Mouse (Mus musculus): ENCODE measurements around the gene Nrip1. TPM values are rescaled to one million over a fixed set of nuclear protein-coding genes. Genes with fewer than 3 reads are reported as not detected.

The Nrip1 gene
- polyA plus RNA-seq, 1 experiment from 2014 or later = 17.4 TPM

DNA sequence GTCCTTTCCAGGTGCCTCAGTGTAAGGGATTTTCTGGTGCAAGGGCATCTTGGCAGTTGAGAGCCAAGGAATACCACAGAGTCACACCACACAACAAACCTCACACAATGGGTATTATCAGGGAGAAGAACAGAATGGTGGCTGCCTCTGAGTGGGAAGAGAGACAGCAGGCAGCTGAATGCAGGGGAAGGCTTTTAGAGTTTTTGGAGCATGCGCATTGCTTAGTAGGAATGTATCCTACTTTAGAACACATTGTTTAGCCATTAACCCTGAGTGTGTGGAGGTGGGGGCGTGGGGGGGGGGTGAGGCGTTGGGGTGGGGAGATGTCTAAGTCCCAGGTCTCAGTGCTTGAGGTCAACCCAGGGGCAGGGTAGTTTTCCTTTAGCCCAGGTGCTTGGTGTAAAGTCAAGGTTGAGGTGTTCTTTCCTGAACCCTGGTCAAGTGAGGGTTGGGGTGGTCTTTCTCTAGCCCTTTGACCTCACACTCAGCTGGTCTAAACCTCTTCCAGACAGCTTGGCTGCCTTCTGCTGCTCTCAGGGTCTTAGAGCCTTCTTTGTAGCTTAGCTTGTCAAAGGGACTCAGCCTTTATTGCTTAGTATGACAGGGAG, 28.8 kb downstream of the Nrip1 start:
- no peak overlapping the region for H3K9ac ChIP-seq (ENCODE audit: low read depth, low read length)
- H3K27ac ChIP-seq (ENCODE audit: low read length) = no peak overlapping the region
- peaks cover 45% of the 10 kb centered on the region for H3K4me1 ChIP-seq (ENCODE audit: control insufficient read depth, low read depth, low read length)
- no peak overlapping the region for H3K4me3 ChIP-seq (ENCODE audit: low read depth, low read length)
- H3K9me3 ChIP-seq (replicated peaks; ENCODE audit: control insufficient read depth, low read length) = no peaks in the 10 kb centered on the region
- WGBS (ENCODE audit: insufficient replicate concordance) = 89% methylated on average over 3 of the region's 3 CpGs
- H3K27me3 ChIP-seq (ENCODE audit: control insufficient read depth, insufficient read depth, low read depth, low read length) = no peaks in the 10 kb centered on the region
- ATAC-seq (ENCODE audit: low read depth) = no peak
- peaks cover 24% of the 10 kb centered on the region for H3K36me3 ChIP-seq (ENCODE audit: control insufficient read depth, insufficient read depth)
- H3K4me2 ChIP-seq (ENCODE audit: low read depth, low read length) = no peak overlapping the region

- Histone ChIP-seq H3K9ac (ENCODE audit: low read depth, low read length) (no peak overlapping the region), H3K27ac (ENCODE audit: low read length) (no peak overlapping the region), H3K27me3 (ENCODE audit: control insufficient read depth, insufficient read depth, low read depth, low read length) (no peaks in the 10 kb centered on the region), H3K4me1 (ENCODE audit: control insufficient read depth, low read depth, low read length) (peaks cover 50% of the 10 kb centered on the region), H3K4me3 (ENCODE audit: low read depth, low read length) (no peak overlapping the region), H3K4me2 (ENCODE audit: low read depth, low read length) (no peak overlapping the region), H3K36me3 (ENCODE audit: control insufficient read depth, insufficient read depth) (peaks cover 18% of the 10 kb centered on the region), H3K9me3 (replicated peaks; ENCODE audit: control insufficient read depth, low read length) (no peaks in the 10 kb centered on the region)
- peak; percentile 49; the same call in 1 of the 2 replicates for ATAC-seq (ENCODE audit: low read depth)
- WGBS (ENCODE audit: insufficient replicate concordance) = 84% methylated on average over 2 of the region's 2 CpGs
Observed at GRCm38 (mm10) chr16:76344030-76344429, 29.6 kb downstream of the Nrip1 start.

GRCm38 (mm10) chr16:76341636-76342035, 32.0 kb downstream of the Nrip1 start:
- no peaks in the 10 kb centered on the region for H3K9me3 ChIP-seq (replicated peaks; ENCODE audit: control insufficient read depth, low read length)
- H3K9ac ChIP-seq (ENCODE audit: low read depth, low read length) = no peak overlapping the region
- H3K36me3 ChIP-seq (ENCODE audit: control insufficient read depth, insufficient read depth) = peaks cover 11% of the 10 kb centered on the region
- no peak overlapping the region for H3K4me3 ChIP-seq (ENCODE audit: low read depth, low read length)
- WGBS (ENCODE audit: insufficient replicate concordance) = 23% methylated on average over 8 of the region's 8 CpGs
- peak; percentile 74 for ATAC-seq (ENCODE audit: low read depth)
- H3K4me2 ChIP-seq (ENCODE audit: low read depth, low read length) = peak overlapping the region; percentile 13; the same call in 1 of the 2 replicates
- H3K27ac ChIP-seq (ENCODE audit: low read length) = peak overlapping the region; percentile 76
- H3K4me1 ChIP-seq (ENCODE audit: control insufficient read depth, low read depth, low read length) = peaks cover 44% of the 10 kb centered on the region
- H3K27me3 ChIP-seq (ENCODE audit: control insufficient read depth, insufficient read depth, low read depth, low read length) = no peaks in the 10 kb centered on the region

GRCm38 (mm10) chr16:76339256-76339655, 34.4 kb downstream of the Nrip1 start:
- H3K27ac ChIP-seq (ENCODE audit: low read length) = no peak overlapping the region
- peaks cover 8% of the 10 kb centered on the region for H3K36me3 ChIP-seq (ENCODE audit: control insufficient read depth, insufficient read depth)
- no peaks in the 10 kb centered on the region for H3K27me3 ChIP-seq (ENCODE audit: control insufficient read depth, insufficient read depth, low read depth, low read length)
- no peak overlapping the region for H3K9ac ChIP-seq (ENCODE audit: low read depth, low read length)
- no peaks in the 10 kb centered on the region for H3K9me3 ChIP-seq (replicated peaks; ENCODE audit: control insufficient read depth, low read length)
- 61% methylated on average over 10 of the region's 10 CpGs for WGBS (ENCODE audit: insufficient replicate concordance)
- H3K4me1 ChIP-seq (ENCODE audit: control insufficient read depth, low read depth, low read length) = peaks cover 48% of the 10 kb centered on the region
- no peak overlapping the region for H3K4me2 ChIP-seq (ENCODE audit: low read depth, low read length)
- no peak for ATAC-seq (ENCODE audit: low read depth)
- no peak overlapping the region for H3K4me3 ChIP-seq (ENCODE audit: low read depth, low read length)

- H3K9me3 ChIP-seq (replicated peaks; ENCODE audit: control insufficient read depth, low read length) = no peaks in the 10 kb centered on the region
- ATAC-seq (ENCODE audit: low read depth) = no peak
- no peak overlapping the region for H3K9ac ChIP-seq (ENCODE audit: low read depth, low read length)
- H3K27ac ChIP-seq (ENCODE audit: low read length) = no peak overlapping the region
- no peak overlapping the region for H3K4me3 ChIP-seq (ENCODE audit: low read depth, low read length)
- peaks cover 32% of the 10 kb centered on the region for H3K4me1 ChIP-seq (ENCODE audit: control insufficient read depth, low read depth, low read length)
- peaks cover 4% of the 10 kb centered on the region; the same call in 1 of the 2 replicates for H3K36me3 ChIP-seq (ENCODE audit: control insufficient read depth, insufficient read depth)
- H3K4me2 ChIP-seq (ENCODE audit: low read depth, low read length) = no peak overlapping the region
- no peaks in the 10 kb centered on the region for H3K27me3 ChIP-seq (ENCODE audit: control insufficient read depth, insufficient read depth, low read depth, low read length)
- 83% methylated on average over 7 of the region's 7 CpGs for WGBS (ENCODE audit: insufficient replicate concordance)
Observed at GRCm38 (mm10) chr16:76337351-76337750, 36.3 kb downstream of the Nrip1 start.

DNA sequence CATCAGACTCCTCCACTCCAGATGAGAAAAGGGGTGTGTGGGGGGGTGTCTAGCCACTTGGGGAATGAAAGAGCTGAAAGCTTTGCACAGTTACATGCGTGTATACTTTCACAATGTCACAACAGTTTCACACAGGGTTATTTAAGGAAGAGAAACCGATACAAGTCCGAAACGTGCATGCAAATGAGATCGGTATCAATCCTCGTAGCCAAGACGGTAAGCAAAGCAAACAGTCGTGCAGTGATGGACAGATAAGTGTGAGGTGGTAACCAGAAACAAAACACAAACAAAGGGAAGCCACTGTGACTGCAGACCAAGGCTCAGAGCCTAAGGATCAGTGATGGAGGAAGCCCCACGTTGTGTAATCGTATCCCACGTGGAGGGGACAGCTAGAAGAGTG, 36.7 kb downstream of the Nrip1 start:
- Histone ChIP-seq H3K9me3 (replicated peaks; ENCODE audit: control insufficient read depth, low read length) (no peaks in the 10 kb centered on the region), H3K4me2 (ENCODE audit: low read depth, low read length) (no peak overlapping the region), H3K4me1 (ENCODE audit: control insufficient read depth, low read depth, low read length) (peaks cover 28% of the 10 kb centered on the region), H3K4me3 (ENCODE audit: low read depth, low read length) (no peak overlapping the region), H3K9ac (ENCODE audit: low read depth, low read length) (no peak overlapping the region), H3K27ac (ENCODE audit: low read length) (no peak overlapping the region), H3K27me3 (ENCODE audit: control insufficient read depth, insufficient read depth, low read depth, low read length) (no peaks in the 10 kb centered on the region), H3K36me3 (ENCODE audit: control insufficient read depth, insufficient read depth) (peaks cover 4% of the 10 kb centered on the region; the same call in 1 of the 2 replicates)
- no peak for ATAC-seq (ENCODE audit: low read depth)
- 76% methylated on average over 11 of the region's 11 CpGs for WGBS (ENCODE audit: insufficient replicate concordance)

DNA sequence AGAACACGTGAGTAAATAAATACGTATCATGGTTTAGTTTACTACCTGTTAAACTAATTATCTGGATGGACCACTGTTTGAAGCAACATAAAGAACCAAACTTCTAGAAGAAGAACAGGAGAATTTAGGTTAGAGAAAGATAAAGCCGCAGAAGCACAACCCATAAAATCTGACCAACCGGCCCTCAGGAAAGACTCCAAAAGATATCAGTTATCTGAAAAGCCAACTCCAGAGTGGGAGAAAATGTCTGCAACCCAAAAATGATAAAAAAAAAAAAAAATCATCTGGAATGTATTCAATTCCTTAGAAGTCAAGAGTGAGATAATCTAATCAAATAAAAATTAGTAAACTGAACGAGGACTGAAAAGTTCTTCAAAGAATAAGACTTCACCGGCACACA, 37.7 kb downstream of the Nrip1 start:
- no peak overlapping the region for H3K27ac ChIP-seq (ENCODE audit: low read length)
- 43% methylated on average over 6 of the region's 6 CpGs for WGBS (ENCODE audit: insufficient replicate concordance)
- H3K27me3 ChIP-seq (ENCODE audit: control insufficient read depth, insufficient read depth, low read depth, low read length) = no peaks in the 10 kb centered on the region
- H3K4me1 ChIP-seq (ENCODE audit: control insufficient read depth, low read depth, low read length) = peaks cover 19% of the 10 kb centered on the region
- H3K4me3 ChIP-seq (ENCODE audit: low read depth, low read length) = no peak overlapping the region
- ATAC-seq (ENCODE audit: low read depth) = no peak
- no peak overlapping the region for H3K4me2 ChIP-seq (ENCODE audit: low read depth, low read length)
- H3K9ac ChIP-seq (ENCODE audit: low read depth, low read length) = no peak overlapping the region
- H3K9me3 ChIP-seq (replicated peaks; ENCODE audit: control insufficient read depth, low read length) = no peaks in the 10 kb centered on the region
- peaks cover 4% of the 10 kb centered on the region; the same call in 1 of the 2 replicates for H3K36me3 ChIP-seq (ENCODE audit: control insufficient read depth, insufficient read depth)

DNA sequence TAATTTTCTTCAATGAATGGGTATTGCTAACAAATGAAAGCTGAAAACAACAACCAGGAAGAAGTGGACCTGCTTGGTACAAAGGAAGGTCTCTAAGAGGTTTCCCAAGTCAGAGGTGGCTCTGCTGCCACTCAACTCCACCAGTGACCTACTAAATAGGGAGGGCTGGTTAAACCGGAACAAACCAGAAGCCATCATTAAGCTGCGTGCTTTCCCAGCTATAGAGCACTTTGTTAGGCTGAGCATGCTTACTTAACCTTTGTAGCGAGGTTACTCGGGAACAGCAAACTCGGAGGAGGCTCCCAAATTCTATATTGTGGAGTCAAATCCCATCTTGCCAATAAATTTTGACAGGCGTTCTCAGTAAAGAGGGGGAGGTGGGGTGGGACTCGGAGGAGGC, 41.5 kb downstream of the Nrip1 start:
- 0 out of 2 replicates have a peak overlapping the region, but pooled peaks have one; percentile 29 for H3K27ac ChIP-seq (ENCODE audit: low read length)
- no peaks in the 10 kb centered on the region for H3K9me3 ChIP-seq (replicated peaks; ENCODE audit: control insufficient read depth, low read length)
- no peaks in the 10 kb centered on the region for H3K27me3 ChIP-seq (ENCODE audit: control insufficient read depth, insufficient read depth, low read depth, low read length)
- H3K36me3 ChIP-seq (ENCODE audit: control insufficient read depth, insufficient read depth) = peaks cover 4% of the 10 kb centered on the region; the same call in 1 of the 2 replicates
- H3K4me1 ChIP-seq (ENCODE audit: control insufficient read depth, low read depth, low read length) = peaks cover 12% of the 10 kb centered on the region
- H3K4me2 ChIP-seq (ENCODE audit: low read depth, low read length) = no peak overlapping the region
- no peak overlapping the region for H3K4me3 ChIP-seq (ENCODE audit: low read depth, low read length)
- ATAC-seq (ENCODE audit: low read depth) = peak; percentile 57
- 68% methylated on average over 7 of the region's 7 CpGs for WGBS (ENCODE audit: insufficient replicate concordance)
- no peak overlapping the region for H3K9ac ChIP-seq (ENCODE audit: low read depth, low read length)

GRCm38 (mm10) chr16:76331231-76331630, 42.4 kb downstream of the Nrip1 start:
- Histone ChIP-seq H3K4me1 (ENCODE audit: control insufficient read depth, low read depth, low read length) (peaks cover 15% of the 10 kb centered on the region), H3K27ac (ENCODE audit: low read length) (no peak overlapping the region), H3K4me2 (ENCODE audit: low read depth, low read length) (no peak overlapping the region), H3K36me3 (ENCODE audit: control insufficient read depth, insufficient read depth) (peaks cover under 1% of the 10 kb centered on the region; the same call in 1 of the 2 replicates), H3K9ac (ENCODE audit: low read depth, low read length) (no peak overlapping the region), H3K4me3 (ENCODE audit: low read depth, low read length) (no peak overlapping the region), H3K27me3 (ENCODE audit: control insufficient read depth, insufficient read depth, low read depth, low read length) (no peaks in the 10 kb centered on the region), H3K9me3 (replicated peaks; ENCODE audit: control insufficient read depth, low read length) (no peaks in the 10 kb centered on the region)
- no peak for ATAC-seq (ENCODE audit: low read depth)
- WGBS (ENCODE audit: insufficient replicate concordance) = 84% methylated on average over 7 of the region's 7 CpGs
